Mouse (Mus musculus): Measurements from ENCODE around the gene Mfsd10. TPM values are rescaled to one million over a fixed set of nuclear protein-coding genes. Genes with fewer than 3 reads are reported as not detected.

Gene Mfsd10
- polyA plus RNA-seq (2015; fragmentation: Nextera tagmentation; extraction: Ambion mirVana), result 146 and 148 TPM in 2 replicates

- peak within 1 kb of the TSS; percentile 76 for H3K4me3 ChIP-seq (ENCODE audit: low read length)
- no peaks in the 10 kb centered on the region for H3K27me3 ChIP-seq (ENCODE audit: control insufficient read depth, insufficient read depth, low read depth, low read length)
- H3K36me3 ChIP-seq (ENCODE audit: control insufficient read depth, insufficient read depth, low read length), result peaks cover 35% of the 10 kb centered on the region
- H3K9me3 ChIP-seq (ENCODE audit: control insufficient read depth, low read length), result no peaks in the 10 kb centered on the region
- H3K9ac ChIP-seq (ENCODE audit: low read length), result peak within 1 kb of the TSS; percentile 80
- peaks cover 18% of the 10 kb centered on the region for H3K4me1 ChIP-seq (replicated peaks; ENCODE audit: control insufficient read depth, insufficient read depth, low read length)
- peak; percentile 90 for ATAC-seq (ENCODE audit: low read depth)
- peak within 1 kb of the TSS; percentile 94 for H3K4me2 ChIP-seq (ENCODE audit: low read depth, low read length)
- peak within 1 kb of the TSS; percentile 93 for H3K27ac ChIP-seq (ENCODE audit: low read length)
- under 1% methylated on average over 48 of the region's 48 CpGs for WGBS
Observed at GRCm38 (mm10) chr5:34636481-34637287, at the start of gene Mfsd10. TSS of gene Mfsd10 (minus strand) at chr5:34637212.

DNA sequence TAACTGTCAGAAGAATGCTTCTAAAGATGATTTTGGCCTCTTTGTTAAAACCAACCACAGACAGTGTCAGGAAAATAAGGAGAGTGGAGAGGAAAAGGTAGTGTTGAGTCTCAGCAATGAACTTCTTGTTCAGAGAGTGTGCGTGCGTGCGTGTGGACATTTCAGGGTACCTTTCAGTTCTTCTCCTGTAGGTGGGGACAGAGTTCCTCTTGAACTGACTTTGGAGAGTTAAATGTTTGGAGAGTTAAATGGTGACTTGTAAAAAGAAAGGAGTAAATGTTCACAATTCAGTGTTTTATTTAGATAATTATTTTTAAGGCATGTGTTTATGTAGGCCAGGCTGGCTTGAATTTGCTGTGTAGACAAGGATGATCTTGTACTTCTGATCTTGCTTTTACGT, 33.3 kb upstream of the Mfsd10 start:
- Histone ChIP-seq H3K4me1 (replicated peaks; ENCODE audit: control insufficient read depth, insufficient read depth, low read length) (no peaks in the 10 kb centered on the region), H3K9me3 (ENCODE audit: control insufficient read depth, low read length) (no peaks in the 10 kb centered on the region), H3K27me3 (ENCODE audit: control insufficient read depth, insufficient read depth, low read depth, low read length) (no peaks in the 10 kb centered on the region), H3K27ac (ENCODE audit: low read length) (no peak overlapping the region), H3K36me3 (ENCODE audit: control insufficient read depth, insufficient read depth, low read length) (no peaks in the 10 kb centered on the region), H3K4me3 (ENCODE audit: low read length) (no peak overlapping the region), H3K9ac (ENCODE audit: low read length) (no peak overlapping the region), H3K4me2 (ENCODE audit: low read depth, low read length) (no peak overlapping the region)
- no peak for ATAC-seq (ENCODE audit: low read depth)
- WGBS, result 78% methylated on average over 4 of the region's 4 CpGs

- no peak for ATAC-seq (ENCODE audit: low read depth)
- Histone ChIP-seq H3K36me3 (ENCODE audit: control insufficient read depth, insufficient read depth, low read length) (no peaks in the 10 kb centered on the region), H3K9ac (ENCODE audit: low read length) (no peak overlapping the region), H3K4me2 (ENCODE audit: low read depth, low read length) (no peak overlapping the region), H3K27me3 (ENCODE audit: control insufficient read depth, insufficient read depth, low read depth, low read length) (no peaks in the 10 kb centered on the region), H3K27ac (ENCODE audit: low read length) (no peak overlapping the region), H3K4me3 (ENCODE audit: low read length) (no peak overlapping the region), H3K4me1 (replicated peaks; ENCODE audit: control insufficient read depth, insufficient read depth, low read length) (no peaks in the 10 kb centered on the region), H3K9me3 (ENCODE audit: control insufficient read depth, low read length) (no peaks in the 10 kb centered on the region)
- WGBS, result 75% methylated on average over 2 of the region's 2 CpGs
Observed at GRCm38 (mm10) chr5:34669493-34669892, 32.5 kb upstream of the Mfsd10 start.

- Histone ChIP-seq H3K27ac (ENCODE audit: low read length) (no peak overlapping the region), H3K4me1 (replicated peaks; ENCODE audit: control insufficient read depth, insufficient read depth, low read length) (peaks cover 9% of the 10 kb centered on the region), H3K4me2 (ENCODE audit: low read depth, low read length) (no peak overlapping the region), H3K9me3 (ENCODE audit: control insufficient read depth, low read length) (no peaks in the 10 kb centered on the region), H3K36me3 (ENCODE audit: control insufficient read depth, insufficient read depth, low read length) (no peaks in the 10 kb centered on the region), H3K9ac (ENCODE audit: low read length) (no peak overlapping the region), H3K27me3 (ENCODE audit: control insufficient read depth, insufficient read depth, low read depth, low read length) (no peaks in the 10 kb centered on the region), H3K4me3 (ENCODE audit: low read length) (no peak overlapping the region)
- ATAC-seq (ENCODE audit: low read depth), result no peak
- 88% methylated on average over 2 of the region's 2 CpGs for WGBS
Observed at GRCm38 (mm10) chr5:34663231-34663630, 26.2 kb upstream of the Mfsd10 start.

DNA sequence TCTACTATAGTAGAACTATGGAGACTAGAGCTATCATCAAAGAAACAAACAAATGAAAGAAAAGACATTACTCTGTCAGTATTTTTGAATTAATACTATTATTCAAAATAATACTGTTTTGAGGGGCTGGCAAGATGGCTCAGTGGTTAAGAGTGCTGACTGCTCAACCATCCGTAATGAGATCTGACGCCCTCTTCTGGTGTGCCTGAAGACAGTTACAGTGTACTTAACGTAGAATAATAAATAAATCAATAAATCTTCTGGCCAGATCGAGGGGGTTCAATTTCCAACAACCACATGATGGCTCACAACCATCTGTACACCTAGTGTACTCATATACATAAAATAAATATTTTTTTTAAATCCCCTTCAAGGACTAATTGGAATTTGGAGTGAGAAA, 24.9 kb upstream of the Mfsd10 start:
- H3K27ac ChIP-seq (ENCODE audit: low read length), result no peak overlapping the region
- 78% methylated on average over 4 of the region's 4 CpGs for WGBS
- H3K9me3 ChIP-seq (ENCODE audit: control insufficient read depth, low read length), result no peaks in the 10 kb centered on the region
- peaks cover 9% of the 10 kb centered on the region for H3K4me1 ChIP-seq (replicated peaks; ENCODE audit: control insufficient read depth, insufficient read depth, low read length)
- H3K4me2 ChIP-seq (ENCODE audit: low read depth, low read length), result no peak overlapping the region
- no peak overlapping the region for H3K4me3 ChIP-seq (ENCODE audit: low read length)
- H3K27me3 ChIP-seq (ENCODE audit: control insufficient read depth, insufficient read depth, low read depth, low read length), result no peaks in the 10 kb centered on the region
- H3K36me3 ChIP-seq (ENCODE audit: control insufficient read depth, insufficient read depth, low read length), result peaks cover 5% of the 10 kb centered on the region
- no peak overlapping the region for H3K9ac ChIP-seq (ENCODE audit: low read length)
- no peak for ATAC-seq (ENCODE audit: low read depth)

- Histone ChIP-seq H3K4me1 (replicated peaks; ENCODE audit: control insufficient read depth, insufficient read depth, low read length) (peaks cover 9% of the 10 kb centered on the region), H3K4me3 (ENCODE audit: low read length) (peak overlapping the region; percentile 64), H3K27ac (ENCODE audit: low read length) (peak overlapping the region; percentile 78), H3K36me3 (ENCODE audit: control insufficient read depth, insufficient read depth, low read length) (peaks cover 9% of the 10 kb centered on the region), H3K9me3 (ENCODE audit: control insufficient read depth, low read length) (no peaks in the 10 kb centered on the region), H3K9ac (ENCODE audit: low read length) (peak overlapping the region; percentile 75), H3K4me2 (ENCODE audit: low read depth, low read length) (peak overlapping the region; percentile 70), H3K27me3 (ENCODE audit: control insufficient read depth, insufficient read depth, low read depth, low read length) (no peaks in the 10 kb centered on the region)
- ATAC-seq (ENCODE audit: low read depth), result no peak
- WGBS, result 0% methylated on average over 57 of the region's 57 CpGs
Observed at GRCm38 (mm10) chr5:34660591-34661130, 23.6 kb upstream of the Mfsd10 start.

- under 1% methylated on average over 60 of the region's 60 CpGs for WGBS
- H3K9me3 ChIP-seq (ENCODE audit: control insufficient read depth, low read length), result no peaks in the 10 kb centered on the region
- H3K9ac ChIP-seq (ENCODE audit: low read length), result peak within 1 kb of the TSS; percentile 82
- H3K36me3 ChIP-seq (ENCODE audit: control insufficient read depth, insufficient read depth, low read length), result peaks cover 13% of the 10 kb centered on the region
- no peaks in the 10 kb centered on the region for H3K27me3 ChIP-seq (ENCODE audit: control insufficient read depth, insufficient read depth, low read depth, low read length)
- peak within 1 kb of the TSS; percentile 78 for H3K27ac ChIP-seq (ENCODE audit: low read length)
- H3K4me1 ChIP-seq (replicated peaks; ENCODE audit: control insufficient read depth, insufficient read depth, low read length), result peaks cover 9% of the 10 kb centered on the region
- H3K4me3 ChIP-seq (ENCODE audit: low read length), result peak within 1 kb of the TSS; percentile 88
- peak within 1 kb of the TSS; percentile 82 for H3K4me2 ChIP-seq (ENCODE audit: low read depth, low read length)
- ATAC-seq (ENCODE audit: low read depth), result peak; percentile 100
Observed at GRCm38 (mm10) chr5:34659686-34660590, 22.9 kb upstream of the Mfsd10 start, which contains the start of the genes Nop14 and Grk4. TSS of gene Nop14 (minus strand) at chr5:34660148. TSS of gene Grk4 (plus strand) at chr5:34660379.

GRCm38 (mm10) chr5:34657556-34657955, 20.5 kb upstream of the Mfsd10 start:
- no peaks in the 10 kb centered on the region for H3K9me3 ChIP-seq (ENCODE audit: control insufficient read depth, low read length)
- WGBS, result 84% methylated on average over 8 of the region's 8 CpGs

DNA sequence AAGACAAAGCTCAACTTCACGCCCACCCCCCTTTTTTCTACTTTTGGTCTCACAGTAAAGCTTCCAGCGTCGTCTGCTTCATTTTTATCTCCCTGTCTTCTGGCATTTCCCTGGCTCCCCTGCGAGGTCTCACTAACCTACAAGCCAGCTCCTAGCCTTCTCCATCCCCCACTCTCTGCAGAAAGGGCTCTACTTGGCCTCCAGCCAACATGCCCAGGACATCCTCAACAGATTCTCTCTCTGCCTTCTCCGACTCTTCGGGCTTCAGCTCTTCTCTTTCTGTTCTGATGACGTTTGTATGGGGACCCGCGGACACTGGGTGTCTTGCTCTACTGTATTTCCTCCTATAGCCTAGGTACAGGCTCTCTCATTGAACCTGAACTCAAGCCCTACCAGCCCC, 17.9 kb upstream of the Mfsd10 start:
- no peak overlapping the region for H3K27ac ChIP-seq (ENCODE audit: low read length)
- no peak overlapping the region for H3K4me3 ChIP-seq (ENCODE audit: low read length)
- H3K4me2 ChIP-seq (ENCODE audit: low read depth, low read length), result no peak overlapping the region
- H3K4me1 ChIP-seq (replicated peaks; ENCODE audit: control insufficient read depth, insufficient read depth, low read length), result peaks cover 7% of the 10 kb centered on the region
- H3K9ac ChIP-seq (ENCODE audit: low read length), result no peak overlapping the region
- 69% methylated on average over 9 of the region's 9 CpGs for WGBS
- H3K36me3 ChIP-seq (ENCODE audit: control insufficient read depth, insufficient read depth, low read length), result peaks cover 41% of the 10 kb centered on the region
- H3K9me3 ChIP-seq (ENCODE audit: control insufficient read depth, low read length), result no peaks in the 10 kb centered on the region
- no peaks in the 10 kb centered on the region for H3K27me3 ChIP-seq (ENCODE audit: control insufficient read depth, insufficient read depth, low read depth, low read length)
- no peak for ATAC-seq (ENCODE audit: low read depth)

More at GRCm38 (mm10) chr5:34657556-34657955, 20.5 kb upstream of the Mfsd10 start:
- Histone ChIP-seq H3K27me3 (ENCODE audit: control insufficient read depth, insufficient read depth, low read depth, low read length) (no peaks in the 10 kb centered on the region), H3K4me2 (ENCODE audit: low read depth, low read length) (no peak overlapping the region), H3K4me3 (ENCODE audit: low read length) (no peak overlapping the region), H3K9ac (ENCODE audit: low read length) (no peak overlapping the region), H3K36me3 (ENCODE audit: control insufficient read depth, insufficient read depth, low read length) (peaks cover 26% of the 10 kb centered on the region), H3K4me1 (replicated peaks; ENCODE audit: control insufficient read depth, insufficient read depth, low read length) (peaks cover 9% of the 10 kb centered on the region), H3K27ac (ENCODE audit: low read length) (no peak overlapping the region)
- ATAC-seq (ENCODE audit: low read depth), result no peak

Measured in lung, embryonic 16.5 days (tissue).